Mouse (Mus musculus): ENCODE data around the gene Hist1h3e. TPM values are rescaled to one million over a fixed set of nuclear protein-coding genes. Genes with fewer than 3 reads are reported as not detected.
"Not testable (repeated sequence)": the region's sequence is repeated elsewhere in the genome, so short reads cannot be mapped to it uniquely, and the experiment has no call there.

Gene Hist1h3e
- polyA plus RNA-seq (2014; fragmentation: Nextera tagmentation; extraction: Ambion mirVana), result 4.4 and 6.1 TPM in 2 replicates

DNA sequence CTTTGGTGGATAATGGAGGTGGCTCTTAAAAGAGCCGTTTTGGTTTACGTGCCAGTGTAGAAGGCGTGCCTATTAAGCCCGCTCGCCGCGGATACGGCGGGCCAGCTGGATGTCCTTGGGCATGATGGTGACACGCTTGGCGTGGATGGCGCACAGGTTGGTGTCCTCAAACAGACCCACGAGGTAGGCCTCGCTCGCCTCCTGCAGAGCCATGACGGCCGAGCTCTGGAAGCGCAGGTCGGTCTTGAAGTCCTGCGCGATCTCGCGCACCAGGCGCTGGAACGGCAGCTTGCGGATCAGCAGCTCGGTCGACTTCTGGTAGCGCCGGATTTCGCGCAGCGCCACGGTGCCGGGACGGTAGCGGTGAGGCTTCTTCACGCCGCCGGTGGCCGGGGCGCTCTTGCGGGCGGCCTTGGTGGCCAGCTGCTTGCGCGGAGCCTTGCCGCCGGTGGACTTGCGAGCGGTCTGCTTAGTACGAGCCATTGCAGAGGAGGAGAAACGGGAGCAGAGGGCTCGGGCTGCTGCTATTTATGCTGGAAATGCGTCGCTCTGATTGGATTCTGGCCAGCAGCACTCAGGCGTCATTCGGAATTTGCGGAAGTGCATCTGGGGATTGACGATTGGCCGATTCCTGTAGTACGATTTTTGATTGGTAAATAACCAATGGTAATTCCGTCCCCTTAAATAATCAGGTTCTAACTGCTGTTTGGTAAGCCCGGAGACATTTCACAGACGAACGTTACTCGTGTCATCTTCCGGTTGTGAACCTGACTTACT is at the start of gene Hist1h3e:
TSS of gene Hist1h3e (minus strand) at position 487 of the 777 bp plus-strand sequence.
- H3K4me1 ChIP-seq (ENCODE audit: control insufficient read depth, insufficient read depth, low read length); H3K36me3 ChIP-seq (ENCODE audit: control insufficient read depth, insufficient read depth, low read length); H3K9me3 ChIP-seq (ENCODE audit: control insufficient read depth, low read length); H3K27me3 ChIP-seq (replicated peaks; ENCODE audit: control insufficient read depth, insufficient read depth, low read length): not testable (repeated sequence)
- H3K4me3 ChIP-seq (ENCODE audit: low read depth, low read length), result peak within 1 kb of the TSS; percentile 42
- H3K4me2 ChIP-seq (ENCODE audit: low read depth, low read length), result peak within 1 kb of the TSS; percentile 70
- DNase-seq (ENCODE audit: low spot score) (peak; percentile 99), ATAC-seq (ENCODE audit: low read depth) (peak; percentile 93)
- peak within 1 kb of the TSS; percentile 98 for H3K27ac ChIP-seq (replicated peaks; ENCODE audit: low read depth, low read length)
- H3K9ac ChIP-seq (ENCODE audit: low read depth, low read length), result peak within 1 kb of the TSS; percentile 63
- 0% methylated on average over 35 of the region's 67 CpGs for WGBS

- H3K27me3 ChIP-seq (replicated peaks; ENCODE audit: control insufficient read depth, insufficient read depth, low read length), result no peaks in the 10 kb centered on the region
- no peak overlapping the region for H3K9ac ChIP-seq (ENCODE audit: low read depth, low read length)
- WGBS, result 90% methylated on average over 3 of the region's 3 CpGs
- no peak overlapping the region for H3K4me3 ChIP-seq (ENCODE audit: low read depth, low read length)
- H3K9me3 ChIP-seq (ENCODE audit: control insufficient read depth, low read length), result no peaks in the 10 kb centered on the region
- H3K4me1 ChIP-seq (ENCODE audit: control insufficient read depth, insufficient read depth, low read length), result no peaks in the 10 kb centered on the region
- H3K4me2 ChIP-seq (ENCODE audit: low read depth, low read length), result no peak overlapping the region
- H3K36me3 ChIP-seq (ENCODE audit: control insufficient read depth, insufficient read depth, low read length), result no peaks in the 10 kb centered on the region
- no peak overlapping the region for H3K27ac ChIP-seq (replicated peaks; ENCODE audit: low read depth, low read length)
- DNase-seq (ENCODE audit: low spot score) (no peak), ATAC-seq (ENCODE audit: low read depth) (no peak)
These were observed 49.5 kb upstream of the Hist1h3e start for GRCm38 (mm10) chr13:23611638-23612037.

DNA sequence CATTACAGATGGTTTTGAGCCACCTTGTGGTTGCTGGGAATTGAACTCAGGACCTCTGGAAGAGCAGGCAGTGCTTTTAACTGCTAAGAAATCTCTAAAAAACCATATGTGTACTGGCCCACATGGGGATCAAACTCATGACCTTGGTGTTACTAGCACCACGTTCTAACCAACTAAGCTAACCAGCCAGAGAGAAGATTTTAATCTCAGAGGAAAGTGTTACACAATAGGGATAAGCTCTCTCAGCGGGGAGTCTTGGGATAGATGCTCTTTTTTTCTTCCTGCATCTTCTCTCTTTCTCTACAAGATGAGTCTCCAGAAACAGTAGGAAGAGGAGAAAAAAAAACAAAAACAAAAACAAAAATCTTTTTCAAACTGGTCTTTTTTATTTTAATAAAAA is 48.2 kb upstream of the Hist1h3e start:
- WGBS, result 71% methylated on average over 2 of the region's 2 CpGs
- H3K4me3 ChIP-seq (ENCODE audit: low read depth, low read length), result no peak overlapping the region
- H3K4me1 ChIP-seq (ENCODE audit: control insufficient read depth, insufficient read depth, low read length), result no peaks in the 10 kb centered on the region
- no peaks in the 10 kb centered on the region for H3K9me3 ChIP-seq (ENCODE audit: control insufficient read depth, low read length)
- H3K36me3 ChIP-seq (ENCODE audit: control insufficient read depth, insufficient read depth, low read length), result no peaks in the 10 kb centered on the region
- DNase-seq (ENCODE audit: low spot score), result no peak
- no peak for ATAC-seq (ENCODE audit: low read depth)
- H3K27ac ChIP-seq (replicated peaks; ENCODE audit: low read depth, low read length), result no peak overlapping the region
- H3K9ac ChIP-seq (ENCODE audit: low read depth, low read length), result no peak overlapping the region
- no peaks in the 10 kb centered on the region for H3K27me3 ChIP-seq (replicated peaks; ENCODE audit: control insufficient read depth, insufficient read depth, low read length)
- H3K4me2 ChIP-seq (ENCODE audit: low read depth, low read length), result no peak overlapping the region

DNA sequence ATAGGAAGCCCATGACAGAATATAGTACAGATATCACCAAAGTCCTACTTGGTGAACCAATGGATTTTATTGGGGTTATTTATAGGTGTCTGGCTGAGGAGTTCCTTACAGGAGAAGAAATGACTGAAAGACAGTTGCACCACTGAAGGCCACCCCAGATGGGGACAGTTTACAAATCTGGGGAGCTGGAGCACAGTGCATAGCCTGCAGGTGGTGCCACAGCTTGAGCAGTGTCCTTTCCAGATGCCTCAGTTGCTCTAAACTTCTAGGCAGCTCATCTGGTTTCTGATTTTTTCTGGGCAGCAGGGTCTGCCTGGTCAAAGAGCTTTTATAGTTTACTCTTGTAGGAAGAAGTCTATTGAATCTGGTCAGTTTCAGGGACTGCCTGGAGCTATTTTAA is 47.7 kb upstream of the Hist1h3e start:
- DNase-seq (ENCODE audit: low spot score) (no peak), ATAC-seq (ENCODE audit: low read depth) (no peak)
- Histone ChIP-seq H3K27ac (replicated peaks; ENCODE audit: low read depth, low read length) (no peak overlapping the region), H3K4me2 (ENCODE audit: low read depth, low read length) (no peak overlapping the region), H3K4me1 (ENCODE audit: control insufficient read depth, insufficient read depth, low read length) (no peaks in the 10 kb centered on the region), H3K9me3 (ENCODE audit: control insufficient read depth, low read length) (no peaks in the 10 kb centered on the region), H3K9ac (ENCODE audit: low read depth, low read length) (no peak overlapping the region), H3K27me3 (replicated peaks; ENCODE audit: control insufficient read depth, insufficient read depth, low read length) (no peaks in the 10 kb centered on the region), H3K36me3 (ENCODE audit: control insufficient read depth, insufficient read depth, low read length) (no peaks in the 10 kb centered on the region), H3K4me3 (ENCODE audit: low read depth, low read length) (no peak overlapping the region)

DNA sequence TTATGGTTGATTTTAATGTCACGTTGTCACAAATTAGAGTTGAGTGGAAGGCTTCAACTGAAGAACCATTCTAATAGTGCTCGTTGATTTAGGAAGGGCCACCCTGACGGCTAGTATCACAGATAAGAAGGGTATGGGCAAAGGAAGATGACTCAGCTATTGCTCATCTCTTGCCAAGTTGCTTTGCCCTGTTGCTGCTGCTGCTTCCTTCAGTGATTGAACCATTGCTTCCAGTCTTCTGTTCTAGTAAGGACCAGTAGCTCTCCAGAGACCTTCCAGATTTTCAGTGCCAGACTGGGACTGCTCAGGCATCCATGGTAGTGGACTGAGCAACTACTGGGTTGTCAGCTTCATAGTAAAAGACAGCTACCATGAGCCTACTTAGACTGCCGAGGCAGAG is 47.0 kb upstream of the Hist1h3e start:
- H3K4me3 ChIP-seq (ENCODE audit: low read depth, low read length), result no peak overlapping the region
- no peak overlapping the region for H3K27ac ChIP-seq (replicated peaks; ENCODE audit: low read depth, low read length)
- no peaks in the 10 kb centered on the region for H3K4me1 ChIP-seq (ENCODE audit: control insufficient read depth, insufficient read depth, low read length)
- ATAC-seq (ENCODE audit: low read depth), result no peak
- H3K36me3 ChIP-seq (ENCODE audit: control insufficient read depth, insufficient read depth, low read length), result no peaks in the 10 kb centered on the region
- no peak overlapping the region for H3K4me2 ChIP-seq (ENCODE audit: low read depth, low read length)
- H3K27me3 ChIP-seq (replicated peaks; ENCODE audit: control insufficient read depth, insufficient read depth, low read length), result no peaks in the 10 kb centered on the region
- no peak for DNase-seq (ENCODE audit: low spot score)
- WGBS, result 89% methylated on average over 4 of the region's 4 CpGs
- H3K9ac ChIP-seq (ENCODE audit: low read depth, low read length), result no peak overlapping the region
- H3K9me3 ChIP-seq (ENCODE audit: control insufficient read depth, low read length), result no peaks in the 10 kb centered on the region

GRCm38 (mm10) chr13:23605052-23605451 is 42.9 kb upstream of the Hist1h3e start:
- Histone ChIP-seq H3K27me3 (replicated peaks; ENCODE audit: control insufficient read depth, insufficient read depth, low read length) (no peaks in the 10 kb centered on the region), H3K9ac (ENCODE audit: low read depth, low read length) (no peak overlapping the region), H3K9me3 (ENCODE audit: control insufficient read depth, low read length) (no peaks in the 10 kb centered on the region), H3K27ac (replicated peaks; ENCODE audit: low read depth, low read length) (no peak overlapping the region), H3K36me3 (ENCODE audit: control insufficient read depth, insufficient read depth, low read length) (no peaks in the 10 kb centered on the region), H3K4me1 (ENCODE audit: control insufficient read depth, insufficient read depth, low read length) (no peaks in the 10 kb centered on the region), H3K4me2 (ENCODE audit: low read depth, low read length) (no peak overlapping the region), H3K4me3 (ENCODE audit: low read depth, low read length) (no peak overlapping the region)
- WGBS, result 86% methylated on average over 3 of the region's 3 CpGs
- no peak for ATAC-seq (ENCODE audit: low read depth)
- DNase-seq (ENCODE audit: low spot score), result no peak

GRCm38 (mm10) chr13:23604452-23604851 is 42.3 kb upstream of the Hist1h3e start:
- H3K36me3 ChIP-seq (ENCODE audit: control insufficient read depth, insufficient read depth, low read length), result no peaks in the 10 kb centered on the region
- 88% methylated on average over 3 of the region's 3 CpGs for WGBS
- ATAC-seq (ENCODE audit: low read depth) (no peak), DNase-seq (ENCODE audit: low spot score) (no peak)
- no peaks in the 10 kb centered on the region for H3K9me3 ChIP-seq (ENCODE audit: control insufficient read depth, low read length)
- no peak overlapping the region for H3K4me2 ChIP-seq (ENCODE audit: low read depth, low read length)
- H3K4me3 ChIP-seq (ENCODE audit: low read depth, low read length), result no peak overlapping the region
- H3K4me1 ChIP-seq (ENCODE audit: control insufficient read depth, insufficient read depth, low read length), result no peaks in the 10 kb centered on the region
- no peak overlapping the region for H3K9ac ChIP-seq (ENCODE audit: low read depth, low read length)
- no peak overlapping the region for H3K27ac ChIP-seq (replicated peaks; ENCODE audit: low read depth, low read length)
- H3K27me3 ChIP-seq (replicated peaks; ENCODE audit: control insufficient read depth, insufficient read depth, low read length), result no peaks in the 10 kb centered on the region

- Histone ChIP-seq H3K27me3 (replicated peaks; ENCODE audit: control insufficient read depth, insufficient read depth, low read length) (no peaks in the 10 kb centered on the region), H3K4me3 (ENCODE audit: low read depth, low read length) (no peak overlapping the region), H3K27ac (replicated peaks; ENCODE audit: low read depth, low read length) (no peak overlapping the region), H3K36me3 (ENCODE audit: control insufficient read depth, insufficient read depth, low read length) (no peaks in the 10 kb centered on the region), H3K4me2 (ENCODE audit: low read depth, low read length) (no peak overlapping the region), H3K9ac (ENCODE audit: low read depth, low read length) (no peak overlapping the region), H3K9me3 (ENCODE audit: control insufficient read depth, low read length) (no peaks in the 10 kb centered on the region), H3K4me1 (ENCODE audit: control insufficient read depth, insufficient read depth, low read length) (no peaks in the 10 kb centered on the region)
- WGBS, result 82% methylated on average over 7 of the region's 7 CpGs
- ATAC-seq (ENCODE audit: low read depth) (no peak), DNase-seq (ENCODE audit: low spot score) (no peak)
These were observed 41.1 kb upstream of the Hist1h3e start for GRCm38 (mm10) chr13:23603182-23603699.

DNA sequence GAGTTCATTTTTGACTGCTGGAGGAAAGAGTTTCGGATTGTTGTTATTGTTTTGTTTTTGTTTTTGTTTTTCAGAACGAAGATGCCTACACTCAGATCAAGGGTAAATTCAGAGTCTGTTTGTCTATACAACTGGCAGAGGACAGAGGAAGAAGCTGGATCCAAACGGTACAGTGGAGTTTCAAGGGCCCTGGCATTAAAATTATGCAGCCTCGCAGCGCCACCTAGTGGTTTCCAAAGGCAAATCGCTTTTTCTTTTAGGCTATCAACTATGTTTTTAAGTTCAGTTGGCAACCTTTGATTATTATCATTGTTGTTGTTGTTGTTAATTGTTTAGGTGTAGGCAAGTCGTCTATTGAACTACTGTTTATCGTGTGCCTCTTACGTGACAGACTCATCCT is 35.8 kb upstream of the Hist1h3e start:
- Histone ChIP-seq H3K4me3 (ENCODE audit: low read depth, low read length) (no peak overlapping the region), H3K27ac (replicated peaks; ENCODE audit: low read depth, low read length) (no peak overlapping the region), H3K9me3 (ENCODE audit: control insufficient read depth, low read length) (no peaks in the 10 kb centered on the region), H3K27me3 (replicated peaks; ENCODE audit: control insufficient read depth, insufficient read depth, low read length) (no peaks in the 10 kb centered on the region), H3K4me1 (ENCODE audit: control insufficient read depth, insufficient read depth, low read length) (no peaks in the 10 kb centered on the region), H3K4me2 (ENCODE audit: low read depth, low read length) (no peak overlapping the region), H3K9ac (ENCODE audit: low read depth, low read length) (no peak overlapping the region), H3K36me3 (ENCODE audit: control insufficient read depth, insufficient read depth, low read length) (no peaks in the 10 kb centered on the region)
- ATAC-seq (ENCODE audit: low read depth) (no peak), DNase-seq (ENCODE audit: low spot score) (peak; percentile 82)
- WGBS, result 6% methylated on average over 9 of the region's 9 CpGs
